Mouse (Mus musculus) olfactory bulb, adult 2 months (tissue): ENCODE measurements at regions not wholly inside any gene's neighbourhood (a gene's known extent, or its start where the extent isn't known, plus 50 kb on each side); places are given as distances from the start of the nearest gene placed in this dataset.

Experiments
- CTCF ChIP-seq: fragments of 200-500 bp; IDR thresholded peaks from 2 replicates; pipeline ENCODE4 v1.5.1; 2012; ENCODE audit warnings: low read depth, mild to moderate bottlenecking, low read length, moderate library complexity; ENCODE audit not compliant: insufficient read depth
- POLR2A ChIP-seq: fragments of 200-500 bp; IDR thresholded peaks from 2 replicates; pipeline ENCODE4 v1.6.1; 2012; ENCODE audit warnings: mild to moderate bottlenecking, low read depth, low read length, moderate library complexity; ENCODE audit not compliant: insufficient read depth

DNA sequence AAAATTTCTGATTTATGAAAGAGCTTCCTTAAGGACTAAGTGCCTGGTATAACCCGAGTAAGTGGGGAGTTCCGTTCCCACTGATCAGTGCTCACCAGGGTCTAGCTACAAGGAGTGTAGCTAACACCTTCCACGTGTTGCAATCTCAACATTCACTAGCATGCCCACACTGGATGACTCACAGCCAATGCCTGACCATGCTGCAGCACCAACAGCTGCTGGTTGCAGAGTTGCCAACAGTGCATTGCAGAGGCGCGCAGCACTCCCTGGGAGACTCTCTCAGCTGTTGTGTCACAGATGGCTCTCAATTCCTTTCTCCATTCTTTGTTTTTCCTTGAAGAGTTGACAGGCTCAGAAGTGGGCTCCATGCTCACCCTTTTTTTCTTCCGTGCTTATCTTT lies 787.5 kb upstream of the Tenm3 start:
- TF ChIP-seq CTCF: no peak
- TF ChIP-seq POLR2A: no peak
